Mouse (Mus musculus): ENCODE measurements at regions not wholly inside any gene's neighbourhood (a gene's known extent, or its start where the extent isn't known, plus 50 kb on each side); places are given as distances from the start of the nearest gene placed in this dataset.

GRCm38 (mm10) chr7:98784369-98784931 is 50.5 kb upstream of the Wnt11 start:
- Histone ChIP-seq H3K27me3 (ENCODE audit: control insufficient read depth in 1 of 2, insufficient read depth in 2 of 2, low read length in 2 of 2) (peaks cover 1 to 2% of the 10 kb centered on the region in 2 experiments; a peak in 3 of 4 replicates), H3K36me3 (ENCODE audit: control insufficient read depth in 1 of 2, insufficient read depth in 2 of 2, low read length in 2 of 2) (no peaks in the 10 kb centered on the region), H3K4me3 (ENCODE audit: control insufficient read depth in 1 of 2, insufficient read depth in 1 of 2, low read depth in 2 of 2, low read length in 2 of 2) (no peak overlapping the region), H3K9me3 (replicated peaks; ENCODE audit: insufficient read depth, low read length) (no peaks in the 10 kb centered on the region), H3K27ac (ENCODE audit: control insufficient read depth, low read depth, low read length) (no peak overlapping the region), H3K9ac (ENCODE audit: control insufficient read depth, low read depth, low read length, poor library complexity, severe bottlenecking) (no peak overlapping the region), H3K79me2 (ENCODE audit: control insufficient read depth, insufficient read depth, low read length, poor library complexity) (no peaks in the 10 kb centered on the region), H3K4me1 (ENCODE audit: control insufficient read depth in 1 of 2, insufficient read depth in 2 of 2, low read length in 2 of 2) (no peaks in the 10 kb centered on the region)
- DNase-seq (ENCODE audit: low read depth, low spot score) = no peak
- TF ChIP-seq UBTF (IDR thresholded peaks at IDR 0.05; ENCODE audit: borderline replicate concordance, insufficient read depth, low read depth, low read length) (no peak), CTCF (IDR thresholded peaks at IDR 0.05 in 2 of 3, conservative IDR thresholded peaks at IDR 0.05 in 1 of 3; ENCODE audit: control insufficient read depth in 1 of 3, insufficient read depth in 1 of 3, low read depth in 2 of 3, low read length in 3 of 3, poor library complexity in 1 of 3, severe bottlenecking in 1 of 3) (no peak), EP300 (IDR thresholded peaks at IDR 0.05; ENCODE audit: low read depth in 1 of 2, low read length in 2 of 2) (no peak), ZNF384 (IDR thresholded peaks at IDR 0.05; ENCODE audit: low read depth, low read length) (no peak), MAX (IDR thresholded peaks at IDR 0.05; ENCODE audit: low read length) (no peak), MEF2A (IDR thresholded peaks at IDR 0.05; ENCODE audit: extremely low read depth, insufficient replicate concordance, low read depth, low read length, poor library complexity, severe bottlenecking) (no peak), SMC3 (IDR thresholded peaks at IDR 0.05; ENCODE audit: low read depth, low read length) (no peak), GABPA (IDR thresholded peaks at IDR 0.05; ENCODE audit: low read depth, low read length) (no peak), E2F4 (IDR thresholded peaks at IDR 0.05; ENCODE audit: borderline replicate concordance, low read depth, low read length) (no peak), RAD21 (IDR thresholded peaks at IDR 0.05; ENCODE audit: low read depth, low read length) (no peak), MYB (IDR thresholded peaks at IDR 0.05; ENCODE audit: low read depth, low read length) (no peak)
